Mouse (Mus musculus) hindbrain, embryonic 15.5 days (tissue): ENCODE results near the gene Atg10. TPM values are rescaled to one million over a fixed set of nuclear protein-coding genes. Genes with fewer than 3 reads are reported as not detected.
"Not testable (repeated sequence)": the region's sequence is repeated elsewhere in the genome, so short reads cannot be mapped to it uniquely, and the experiment has no call there.

Experiments
- ATAC-seq: fragments of 200-750 bp; cut with Nextera tagmentation; 2 replicates; pipeline ENCODE4 v1.8.0; 2017; ENCODE audit warnings: low read depth, moderate number of reproducible peaks, moderate TSS enrichment; ENCODE audit not compliant: low FRiP score
- H3K27ac ChIP-seq: fragments of 300-500 bp; sonication (generic); replicated peaks from 2 replicates; pipeline ENCODE4 v1.5.1; 2015; ENCODE audit warnings: mild to moderate bottlenecking, inconsistent platforms
- H3K27me3 ChIP-seq: fragments of 300-500 bp; sonication (generic); 2 replicates; pipeline ENCODE4 v1.6.1; 2015; ENCODE audit warnings: control low read depth, inconsistent platforms
- H3K36me3 ChIP-seq: fragments of 300-500 bp; sonication (generic); 2 replicates; pipeline ENCODE4 v1.6.1; 2015; ENCODE audit warnings: control low read depth, inconsistent platforms
- H3K4me1 ChIP-seq: fragments of 300-500 bp; sonication (generic); replicated peaks from 2 replicates; pipeline ENCODE4 v1.6.1; 2015; ENCODE audit warnings: control low read depth, inconsistent platforms
- H3K4me2 ChIP-seq: fragments of 300-500 bp; sonication (generic); 2 replicates; pipeline ENCODE4 v1.6.1; 2015; ENCODE audit warnings: moderate library complexity, mild to moderate bottlenecking, inconsistent platforms
- H3K4me3 ChIP-seq: fragments of 300-500 bp; sonication (generic); 2 replicates; pipeline ENCODE4 v1.5.1; 2015; ENCODE audit warnings: mild to moderate bottlenecking, inconsistent platforms
- H3K9ac ChIP-seq: fragments of 300-500 bp; sonication (generic); 2 replicates; pipeline ENCODE4 v1.6.1; 2015; ENCODE audit warnings: inconsistent platforms
- H3K9me3 ChIP-seq: fragments of 300-500 bp; sonication (generic); 2 replicates; pipeline ENCODE4 v1.6.1; 2016; ENCODE audit warnings: control low read depth, inconsistent platforms
- WGBS: fragments of 180-500 bp; shearing (Covaris S2); methylation state at CpG from one replicate; pipeline ENCODE4 v1.1.7; 2015; 5-methylcytosine and 5-hydroxymethylcytosine counted together
- polyA plus RNA-seq: library from polyadenylated mRNA; unstranded; fragments of >200 nt; fragmentation: Nextera tagmentation; extraction: Ambion mirVana; gene quantifications from 2 replicates; pipeline ENCODE4 v1.2.1, GENCODE M21; 2015

The Atg10 gene
- 13.6 and 15.3 TPM in 2 replicates for polyA plus RNA-seq

DNA sequence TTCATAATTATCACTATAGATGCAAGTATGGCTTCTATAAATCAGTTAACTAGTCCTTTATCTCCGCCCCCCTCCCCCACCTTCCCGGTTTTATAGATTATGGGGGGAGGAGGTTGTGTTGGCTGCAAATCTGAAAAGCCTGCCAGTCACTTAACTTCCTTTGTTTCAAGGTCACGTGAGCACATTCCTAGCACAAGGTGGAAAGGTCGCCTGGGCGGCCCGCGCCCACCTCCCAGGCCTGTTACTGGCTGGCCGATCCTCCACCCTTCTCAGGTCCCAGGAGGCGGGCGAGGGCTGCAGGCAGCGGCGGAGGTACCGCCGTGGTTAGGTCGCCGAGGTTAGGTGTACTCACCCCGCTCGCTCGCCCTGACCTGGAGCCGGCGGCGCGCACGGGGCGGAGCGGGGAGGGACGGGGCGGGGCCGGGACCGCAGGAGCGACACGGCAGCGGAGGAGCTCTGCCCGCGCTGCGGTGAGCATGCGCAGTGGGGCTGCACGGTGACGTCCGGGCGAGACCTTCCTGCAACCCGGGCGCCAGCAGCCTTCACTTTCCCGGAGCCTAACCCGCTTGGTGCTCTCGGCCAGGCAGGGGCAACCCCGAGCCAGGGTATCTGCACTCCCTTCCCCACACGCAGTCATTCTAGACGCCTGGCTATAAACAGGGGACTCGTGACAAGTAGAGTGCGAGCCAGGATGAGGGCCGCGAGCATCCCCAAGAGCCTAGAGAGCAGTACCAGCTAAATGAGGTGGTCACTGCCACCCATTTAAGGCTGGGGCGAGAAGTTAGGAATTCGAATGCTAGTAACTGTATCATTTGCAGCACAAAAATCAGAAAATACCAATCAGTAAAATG lies at the start of gene Atg10:
Gene Atg10 (minus strand): TSS at position 382 of the 851 bp plus-strand sequence.
- H3K4me1 ChIP-seq = peaks cover 12% of the 10 kb centered on the region
- peak within 1 kb of the TSS; percentile 98 for H3K27ac ChIP-seq
- peak within 1 kb of the TSS; percentile 67 for H3K4me3 ChIP-seq
- H3K9ac ChIP-seq = peak within 1 kb of the TSS; percentile 74
- no peaks in the 10 kb centered on the region for H3K9me3 ChIP-seq
- peak within 1 kb of the TSS; percentile 78 for H3K4me2 ChIP-seq
- ATAC-seq = peak; percentile 99
- H3K36me3 ChIP-seq = no peaks in the 10 kb centered on the region
- 1% methylated on average over 55 of the region's 55 CpGs for WGBS
- H3K27me3 ChIP-seq = no peaks in the 10 kb centered on the region

DNA sequence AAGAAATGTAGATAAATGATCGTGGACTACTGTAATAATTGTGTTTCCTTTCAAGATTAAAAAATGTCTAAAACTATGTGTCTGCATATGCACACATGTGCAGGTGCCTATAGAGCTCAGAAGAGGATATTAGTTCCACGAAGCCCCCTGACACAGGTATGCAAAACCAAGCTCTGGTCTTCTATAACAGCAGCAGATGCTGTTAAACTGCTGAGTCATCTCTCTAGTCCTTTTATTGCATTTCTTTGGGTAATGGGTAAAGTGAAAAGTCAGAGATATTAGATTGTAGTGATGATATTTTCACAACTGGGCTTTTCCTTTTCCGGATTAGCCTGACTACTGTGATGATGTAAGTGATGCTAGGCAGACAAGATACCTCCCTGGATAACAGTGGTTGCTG lies 28.6 kb upstream of the Atg10 start:
- H3K9ac ChIP-seq = no peak overlapping the region
- no peak for ATAC-seq
- no peaks in the 10 kb centered on the region for H3K4me1 ChIP-seq
- H3K4me2 ChIP-seq = no peak overlapping the region
- 87% methylated on average over 3 of the region's 3 CpGs for whole genome bisulfite sequencing
- H3K36me3 ChIP-seq = no peaks in the 10 kb centered on the region
- H3K9me3 ChIP-seq = no peaks in the 10 kb centered on the region
- no peak overlapping the region for H3K4me3 ChIP-seq
- no peak overlapping the region for H3K27ac ChIP-seq
- H3K27me3 ChIP-seq = no peaks in the 10 kb centered on the region

DNA sequence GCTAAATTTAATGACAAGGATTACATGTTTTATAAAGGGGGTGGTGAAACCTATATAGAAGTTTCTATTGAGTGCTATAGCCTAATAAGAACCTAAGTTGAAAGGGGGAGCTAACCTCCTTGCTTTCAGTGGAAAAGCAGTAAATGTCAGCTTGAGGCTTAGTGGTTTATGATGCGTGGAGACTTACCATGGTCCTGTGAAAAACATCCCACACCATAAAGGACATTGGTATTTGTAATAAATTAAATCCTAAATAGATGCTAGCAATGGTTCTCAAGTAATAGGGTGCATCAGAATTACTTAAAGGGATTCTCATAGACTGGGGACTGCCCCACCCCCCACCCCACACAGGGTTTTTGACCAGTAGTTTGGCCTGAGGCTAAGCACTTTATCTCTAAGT lies 27.9 kb upstream of the Atg10 start:
- 78% methylated on average over 1 of the region's 1 CpGs for WGBS
- no peaks in the 10 kb centered on the region for H3K27me3 ChIP-seq
- ATAC-seq = no peak
- no peaks in the 10 kb centered on the region for H3K4me1 ChIP-seq
- H3K27ac ChIP-seq = no peak overlapping the region
- H3K9me3 ChIP-seq = no peaks in the 10 kb centered on the region
- H3K36me3 ChIP-seq = no peaks in the 10 kb centered on the region
- no peak overlapping the region for H3K9ac ChIP-seq
- no peak overlapping the region for H3K4me2 ChIP-seq
- no peak overlapping the region for H3K4me3 ChIP-seq

DNA sequence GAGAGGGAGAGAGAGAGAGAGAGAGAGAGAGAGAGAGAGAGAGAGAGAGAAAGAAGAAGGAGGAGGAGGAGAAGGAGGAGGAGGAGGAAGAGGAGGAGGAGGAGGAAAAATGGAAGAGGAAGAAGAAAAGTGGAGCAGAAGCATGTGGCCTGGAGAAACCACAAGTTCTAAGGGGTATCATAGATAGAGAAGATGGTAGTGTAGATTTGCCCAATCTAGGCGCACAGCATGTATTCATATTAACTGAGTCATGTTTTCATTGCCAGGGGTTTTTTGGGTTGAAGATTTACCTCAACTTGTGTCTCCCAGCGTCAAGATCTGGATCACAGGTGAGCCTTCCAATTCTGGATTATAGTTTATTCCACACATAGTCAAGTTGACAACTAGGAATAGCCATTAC lies 26.3 kb upstream of the Atg10 start:
- WGBS = 87% methylated on average over 2 of the region's 2 CpGs
- H3K9me3 ChIP-seq, H3K4me3 ChIP-seq, H3K4me2 ChIP-seq, H3K36me3 ChIP-seq, H3K27ac ChIP-seq, ATAC-seq, H3K27me3 ChIP-seq, H3K4me1 ChIP-seq, H3K9ac ChIP-seq: not testable (repeated sequence)

DNA sequence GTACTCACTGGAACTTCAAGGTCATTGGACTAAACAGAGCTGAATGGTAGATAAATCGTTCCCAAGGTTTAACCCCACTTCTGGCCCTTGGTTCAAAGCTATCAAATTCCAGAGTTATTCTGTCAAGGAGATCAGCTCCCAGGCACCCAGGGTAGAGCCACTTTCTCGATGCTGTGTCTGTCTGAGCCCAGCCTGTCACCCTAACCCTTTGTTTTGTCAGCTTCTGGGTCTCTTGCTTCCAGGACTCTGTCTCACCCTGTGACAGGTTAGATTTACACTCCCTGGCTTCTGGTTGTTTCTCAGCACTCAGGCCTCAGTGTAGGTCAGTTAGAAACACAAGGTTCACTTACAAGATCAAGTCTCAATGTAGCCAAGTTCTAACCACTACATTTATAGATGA lies 22.7 kb upstream of the Atg10 start:
- WGBS = 57% methylated on average over 2 of the region's 2 CpGs
- ATAC-seq = no peak
- Histone ChIP-seq H3K27me3 (no peaks in the 10 kb centered on the region), H3K4me1 (no peaks in the 10 kb centered on the region), H3K9ac (no peak overlapping the region), H3K4me2 (no peak overlapping the region), H3K36me3 (no peaks in the 10 kb centered on the region), H3K9me3 (no peaks in the 10 kb centered on the region), H3K4me3 (no peak overlapping the region), H3K27ac (no peak overlapping the region)

DNA sequence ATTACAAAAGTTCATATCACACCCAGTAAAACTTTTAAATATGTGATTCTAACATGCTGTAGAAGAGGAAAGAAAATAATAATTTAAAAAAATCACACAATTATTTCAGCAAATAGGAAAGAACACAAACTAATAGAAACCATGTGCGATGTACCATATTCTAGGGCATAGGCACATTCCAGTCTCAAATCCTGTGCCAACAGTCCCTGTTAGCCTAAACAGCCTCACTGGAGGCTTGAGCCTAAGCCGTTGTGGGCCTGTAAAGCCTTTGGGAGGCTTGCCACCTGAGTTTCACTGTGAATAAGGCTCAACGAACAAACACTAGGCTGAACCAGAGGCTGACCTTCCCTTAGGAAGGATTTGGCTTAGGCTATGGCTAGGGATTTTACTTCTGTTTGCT lies 14.2 kb upstream of the Atg10 start:
- H3K4me2 ChIP-seq = no peak overlapping the region
- no peak overlapping the region for H3K27ac ChIP-seq
- no peaks in the 10 kb centered on the region for H3K9me3 ChIP-seq
- H3K27me3 ChIP-seq = no peaks in the 10 kb centered on the region
- no peak for ATAC-seq
- no peaks in the 10 kb centered on the region for H3K36me3 ChIP-seq
- H3K4me3 ChIP-seq = no peak overlapping the region
- no peak overlapping the region for H3K9ac ChIP-seq
- 84% methylated on average over 3 of the region's 3 CpGs for WGBS
- no peaks in the 10 kb centered on the region for H3K4me1 ChIP-seq

DNA sequence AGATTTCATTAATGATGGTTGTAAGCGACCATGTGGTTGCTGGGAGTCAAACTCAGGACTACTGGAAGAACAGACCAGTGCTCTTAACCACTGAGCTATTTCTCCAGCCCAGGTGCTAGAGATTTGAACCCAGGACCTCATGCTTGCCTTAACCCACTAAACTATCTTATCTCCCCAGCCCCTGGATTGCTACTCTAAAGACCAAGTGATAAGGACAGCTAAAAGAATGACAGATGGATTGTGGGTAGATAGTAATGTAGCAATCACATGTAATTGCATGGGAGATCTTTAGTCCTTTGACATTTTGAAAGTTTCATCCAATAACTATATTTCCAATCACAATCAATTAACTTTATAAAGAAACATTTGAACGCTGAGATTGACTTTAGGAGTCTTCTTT lies 13.1 kb upstream of the Atg10 start:
- Histone ChIP-seq H3K4me1 (no peaks in the 10 kb centered on the region), H3K36me3 (no peaks in the 10 kb centered on the region), H3K4me2 (no peak overlapping the region), H3K9me3 (no peaks in the 10 kb centered on the region), H3K27ac (no peak overlapping the region), H3K9ac (no peak overlapping the region), H3K4me3 (no peak overlapping the region), H3K27me3 (no peaks in the 10 kb centered on the region)
- 85% methylated on average over 2 of the region's 2 CpGs for WGBS
- ATAC-seq = no peak

DNA sequence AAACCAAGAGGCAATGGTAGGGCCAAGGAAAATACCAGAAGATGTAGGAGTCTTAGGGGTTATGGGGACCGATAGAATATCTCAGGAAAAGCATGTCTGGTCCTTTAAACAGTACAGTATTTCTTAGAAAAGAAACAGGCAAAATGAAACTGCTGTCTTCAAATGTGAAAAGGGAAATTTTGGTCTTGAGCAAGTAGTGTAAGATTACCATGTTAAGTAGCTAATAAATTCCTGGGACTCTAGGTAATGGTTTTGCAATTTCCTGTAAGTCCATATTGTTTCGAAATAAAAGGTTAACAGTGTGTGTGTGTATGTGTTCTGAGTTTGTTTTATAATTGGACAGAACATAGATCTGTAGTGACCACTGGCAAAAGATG lies 658 bp upstream of the Atg10 start:
- Histone ChIP-seq H3K4me1 (peaks cover 12% of the 10 kb centered on the region), H3K36me3 (no peaks in the 10 kb centered on the region), H3K9ac (peak overlapping the region; percentile 74; the same call in 1 of the 2 replicates), H3K9me3 (no peaks in the 10 kb centered on the region), H3K4me2 (peak overlapping the region; percentile 78), H3K4me3 (peak overlapping the region; percentile 67), H3K27me3 (no peaks in the 10 kb centered on the region), H3K27ac (peak overlapping the region; percentile 98)
- ATAC-seq = no peak
- 85% methylated on average over 2 of the region's 2 CpGs for WGBS

DNA sequence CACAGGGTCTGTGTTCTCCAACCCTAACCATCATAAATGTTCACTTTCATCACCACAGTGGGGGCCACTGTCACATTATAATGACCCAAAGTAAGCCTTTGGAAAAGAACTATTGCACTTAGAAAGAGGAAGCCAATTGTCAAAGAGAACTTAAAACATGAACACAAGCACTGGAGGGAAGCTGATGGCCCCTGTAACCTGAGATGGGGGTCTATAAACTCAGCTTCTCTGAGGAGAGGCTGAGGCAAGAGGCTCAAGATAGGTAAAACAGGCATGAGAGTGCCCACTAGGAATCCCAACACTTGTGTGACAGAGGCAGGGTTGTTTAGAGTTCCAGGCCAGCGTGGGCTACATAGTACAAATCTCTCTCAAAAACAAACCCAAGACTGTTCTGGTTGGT lies 705 bp downstream of the Atg10 start:
- no peak for ATAC-seq
- peak overlapping the region; percentile 67 for H3K4me3 ChIP-seq
- H3K4me2 ChIP-seq = peak overlapping the region; percentile 78
- H3K4me1 ChIP-seq = peaks cover 12% of the 10 kb centered on the region
- H3K9ac ChIP-seq = peak overlapping the region; percentile 74; the same call in 1 of the 2 replicates
- no peaks in the 10 kb centered on the region for H3K36me3 ChIP-seq
- H3K27me3 ChIP-seq = no peaks in the 10 kb centered on the region
- H3K9me3 ChIP-seq = no peaks in the 10 kb centered on the region
- 66% methylated on average over 1 of the region's 1 CpGs for WGBS
- H3K27ac ChIP-seq = peak overlapping the region; percentile 98

DNA sequence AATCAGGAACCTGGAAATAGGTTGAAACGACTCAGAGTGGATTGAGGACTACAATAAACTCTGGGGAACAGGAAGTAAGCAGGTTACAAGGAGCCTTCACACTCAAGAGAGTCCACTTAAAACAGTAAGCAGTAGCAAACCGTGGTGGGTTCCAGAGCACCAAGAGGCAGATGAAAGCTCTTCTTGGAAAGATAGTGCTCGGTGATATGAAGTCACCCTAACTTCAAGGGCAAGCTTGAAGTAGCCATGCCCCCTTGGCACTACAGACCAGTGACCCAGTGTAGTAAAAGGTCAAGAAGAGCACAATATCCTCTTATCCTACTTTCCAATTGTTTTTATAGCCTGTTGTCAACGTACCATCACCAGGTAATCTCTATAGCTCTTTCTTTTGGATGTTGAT lies 2.1 kb downstream of the Atg10 start:
- Histone ChIP-seq H3K36me3 (no peaks in the 10 kb centered on the region), H3K27ac (no peak overlapping the region), H3K4me2 (no peak overlapping the region), H3K9ac (no peak overlapping the region), H3K4me3 (no peak overlapping the region), H3K27me3 (no peaks in the 10 kb centered on the region), H3K4me1 (peaks cover 12% of the 10 kb centered on the region), H3K9me3 (no peaks in the 10 kb centered on the region)
- no peak for ATAC-seq
- 89% methylated on average over 4 of the region's 4 CpGs for WGBS

DNA sequence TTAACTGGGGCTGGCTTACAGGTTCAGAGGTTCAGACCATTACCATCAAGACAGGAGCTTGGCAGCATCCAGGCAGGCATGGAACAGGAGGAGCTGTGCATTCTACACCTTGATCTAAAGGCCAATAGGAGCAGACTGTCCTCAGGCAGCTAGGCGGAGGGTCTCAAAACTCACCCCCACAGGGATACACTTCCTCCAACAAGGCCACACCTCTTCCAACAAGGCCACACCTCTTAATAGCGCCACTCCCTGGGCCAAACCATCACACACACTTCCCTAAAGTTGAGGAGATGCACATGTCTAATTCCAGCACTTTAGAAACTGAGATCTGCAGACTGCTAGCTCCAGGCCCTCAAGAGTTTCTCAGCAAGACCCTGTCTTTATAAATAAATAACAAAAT lies 6.1 kb downstream of the Atg10 start:
- Histone ChIP-seq H3K36me3 (no peaks in the 10 kb centered on the region), H3K27me3 (no peaks in the 10 kb centered on the region), H3K27ac (no peak overlapping the region), H3K9me3 (no peaks in the 10 kb centered on the region), H3K4me1 (no peaks in the 10 kb centered on the region; the same call in 1 of the 2 replicates), H3K9ac (no peak overlapping the region), H3K4me3 (no peak overlapping the region), H3K4me2 (no peak overlapping the region)
- 89% methylated on average over 2 of the region's 2 CpGs for WGBS
- ATAC-seq = no peak

DNA sequence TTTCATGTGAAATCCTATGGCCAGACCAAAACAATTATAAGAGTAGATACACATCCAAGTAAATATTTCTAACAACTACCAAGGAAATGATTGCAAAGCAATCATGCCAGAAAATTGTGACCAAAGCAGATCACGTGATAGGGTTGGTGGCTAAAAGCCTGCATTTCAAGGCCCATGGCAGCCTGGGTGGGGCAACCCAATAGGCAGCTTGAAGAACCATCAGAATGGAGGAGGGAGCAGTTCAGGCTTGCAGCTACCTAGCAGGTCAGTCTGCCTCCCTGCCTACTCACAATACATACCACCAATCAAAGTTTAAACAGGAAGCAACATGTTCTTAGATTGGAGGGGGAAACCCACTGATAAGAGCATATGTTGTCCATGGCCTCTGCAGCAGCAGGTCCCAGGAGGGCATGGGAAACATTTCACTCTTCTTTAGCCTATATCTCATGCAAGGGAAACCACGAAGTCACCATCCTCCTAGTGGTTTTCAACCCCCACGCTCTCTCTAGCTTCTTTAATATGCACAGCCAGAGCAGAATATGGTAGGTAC lies 7.0 kb downstream of the Atg10 start:
- Histone ChIP-seq H3K4me2 (no peak overlapping the region), H3K9me3 (no peaks in the 10 kb centered on the region), H3K4me1 (no peaks in the 10 kb centered on the region), H3K9ac (no peak overlapping the region), H3K27me3 (no peaks in the 10 kb centered on the region), H3K36me3 (no peaks in the 10 kb centered on the region), H3K4me3 (no peak overlapping the region), H3K27ac (no peak overlapping the region)
- ATAC-seq = no peak
- 89% methylated on average over 3 of the region's 3 CpGs for WGBS
